Mouse (Mus musculus) thymus, adult 2 months (tissue): Measurements from ENCODE around the gene Npff.

Experiments
- CTCF ChIP-seq: fragments of 200-500 bp; IDR thresholded peaks from 2 replicates; pipeline ENCODE4 v1.5.1; 2012; ENCODE audit warnings: mild to moderate bottlenecking, control low read depth, low read length, moderate library complexity, borderline replicate concordance; ENCODE audit not compliant: control insufficient read depth, poor library complexity, insufficient read depth; ENCODE audit errors: extremely low read depth
- POLR2A ChIP-seq: fragments of 200-500 bp; IDR thresholded peaks from 2 replicates; pipeline ENCODE4 v1.6.1; 2012; ENCODE audit warnings: mild to moderate bottlenecking, low read length, control low read depth, moderate library complexity; ENCODE audit not compliant: control insufficient read depth, poor library complexity, insufficient read depth; ENCODE audit errors: extremely low read depth

DNA sequence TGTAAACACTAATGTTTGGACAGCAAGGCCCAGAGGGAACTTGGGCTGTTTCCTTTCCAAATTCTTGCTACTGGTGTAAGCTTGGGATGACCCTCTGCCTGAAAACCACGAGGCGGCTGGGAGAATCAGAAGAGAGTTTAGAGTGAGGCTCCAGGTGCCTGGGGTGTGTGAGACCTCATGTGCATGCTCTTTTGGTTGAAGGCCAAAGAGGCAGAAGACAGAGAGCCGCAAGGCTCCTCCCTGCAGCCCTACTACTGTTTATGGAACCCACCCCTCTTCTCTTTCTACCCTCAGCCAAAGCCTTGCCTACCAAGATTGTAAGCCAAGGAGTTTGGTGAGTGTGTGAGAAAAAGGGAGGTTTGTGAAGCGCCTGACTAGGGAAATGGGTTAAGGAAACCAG is 9.0 kb downstream of the Npff start:
- TF ChIP-seq CTCF (no peak), POLR2A (no peak)
